Mouse (Mus musculus): ENCODE data around the gene Ssb.

The Ssb gene

GRCm38 (mm10) chr2:69861485-69862091, at the start of gene Ssb:
TSS of gene Ssb (plus strand) at chr2:69861562.
- peak; percentile 93 for DNase-seq (ENCODE audit: low read depth, low spot score)

- no peak for DNase-seq (ENCODE audit: low read depth, low spot score)
These were observed 44.8 kb upstream of the Ssb start for GRCm38 (mm10) chr2:69816575-69816974.

GRCm38 (mm10) chr2:69818350-69819085, 42.8 kb upstream of the Ssb start:
- DNase-seq (ENCODE audit: low read depth, low spot score) = no peak

- DNase-seq (ENCODE audit: low read depth, low spot score) = no peak
These were observed 41.2 kb upstream of the Ssb start for GRCm38 (mm10) chr2:69820201-69820600.

- DNase-seq (ENCODE audit: low read depth, low spot score) = no peak
These were observed 39.7 kb upstream of the Ssb start, which contains the start of gene Klhl23 for GRCm38 (mm10) chr2:69821711-69822110. TSS of gene Klhl23 (plus strand) at chr2:69821944.

- DNase-seq (ENCODE audit: low read depth, low spot score) = peak; percentile 77
These were observed 38.8 kb upstream of the Ssb start for GRCm38 (mm10) chr2:69822361-69823128.

GRCm38 (mm10) chr2:69823129-69823677, 38.2 kb upstream of the Ssb start:
- DNase-seq (ENCODE audit: low read depth, low spot score) = peak; percentile 74

- DNase-seq (ENCODE audit: low read depth, low spot score) = no peak
These were observed 35.5 kb upstream of the Ssb start for GRCm38 (mm10) chr2:69825898-69826297.

GRCm38 (mm10) chr2:69826380-69826779, 35.0 kb upstream of the Ssb start:
- no peak for DNase-seq (ENCODE audit: low read depth, low spot score)

GRCm38 (mm10) chr2:69828031-69828430, 33.3 kb upstream of the Ssb start:
- DNase-seq (ENCODE audit: low read depth, low spot score) = no peak

GRCm38 (mm10) chr2:69829680-69830079, 31.7 kb upstream of the Ssb start:
- DNase-seq (ENCODE audit: low read depth, low spot score) = no peak

- no peak for DNase-seq (ENCODE audit: low read depth, low spot score)
These were observed 31.2 kb upstream of the Ssb start for GRCm38 (mm10) chr2:69830116-69830515.

- peak; percentile 65 for DNase-seq (ENCODE audit: low read depth, low spot score)
These were observed 24.0 kb upstream of the Ssb start for GRCm38 (mm10) chr2:69837244-69837967.

- DNase-seq (ENCODE audit: low read depth, low spot score) = peak; percentile 68
These were observed 23.4 kb upstream of the Ssb start for GRCm38 (mm10) chr2:69837996-69838395.

- DNase-seq (ENCODE audit: low read depth, low spot score) = no peak
These were observed 22.7 kb upstream of the Ssb start for GRCm38 (mm10) chr2:69838707-69839106.

GRCm38 (mm10) chr2:69840261-69840660, 21.1 kb upstream of the Ssb start:
- peak; percentile 25 for DNase-seq (ENCODE audit: low read depth, low spot score)

- no peak for DNase-seq (ENCODE audit: low read depth, low spot score)
These were observed 12.1 kb upstream of the Ssb start for GRCm38 (mm10) chr2:69849215-69849614.

- no peak for DNase-seq (ENCODE audit: low read depth, low spot score)
These were observed 9.8 kb upstream of the Ssb start for GRCm38 (mm10) chr2:69851427-69852058.

GRCm38 (mm10) chr2:69856392-69856791, 5.0 kb upstream of the Ssb start:
- peak; percentile 51 for DNase-seq (ENCODE audit: low read depth, low spot score)

- DNase-seq (ENCODE audit: low read depth, low spot score) = peak; percentile 61
These were observed 3.5 kb upstream of the Ssb start for GRCm38 (mm10) chr2:69857882-69858281.

GRCm38 (mm10) chr2:69860972-69861452, 350 bp upstream of the Ssb start:
- DNase-seq (ENCODE audit: low read depth, low spot score) = peak; percentile 70
